Mouse (Mus musculus) MEL-GATA-1-ER (cell line): ENCODE results near the gene Zbtb34.

ENCODE experiments used
- DNase-seq: peaks from one replicate; pipeline ENCODE4 v3.0.0-alpha.2; 2012; ENCODE audit warnings: low read depth; ENCODE audit errors: extremely low read depth

The Zbtb34 gene

DNA sequence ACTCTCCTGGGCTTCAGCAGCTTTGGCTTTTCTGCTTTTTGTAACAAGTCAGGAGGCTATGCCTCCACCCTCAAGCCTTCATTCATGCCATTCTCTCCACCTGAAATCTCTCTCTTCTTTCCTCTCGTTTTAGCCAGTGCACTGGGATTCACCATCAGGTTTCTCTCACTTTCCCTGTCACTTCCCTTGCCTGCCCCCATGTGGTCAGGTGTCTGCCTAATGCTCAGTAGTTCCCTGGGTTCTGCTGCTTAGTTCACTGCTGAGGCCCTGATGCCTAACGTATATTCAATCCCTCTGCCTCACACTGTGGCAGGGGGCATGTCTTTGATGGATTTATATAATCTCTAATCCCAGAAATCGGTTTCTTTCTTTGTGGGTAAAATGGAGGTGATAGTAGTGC is 29.9 kb downstream of the Zbtb34 start:
- DNase-seq: no peak

DNA sequence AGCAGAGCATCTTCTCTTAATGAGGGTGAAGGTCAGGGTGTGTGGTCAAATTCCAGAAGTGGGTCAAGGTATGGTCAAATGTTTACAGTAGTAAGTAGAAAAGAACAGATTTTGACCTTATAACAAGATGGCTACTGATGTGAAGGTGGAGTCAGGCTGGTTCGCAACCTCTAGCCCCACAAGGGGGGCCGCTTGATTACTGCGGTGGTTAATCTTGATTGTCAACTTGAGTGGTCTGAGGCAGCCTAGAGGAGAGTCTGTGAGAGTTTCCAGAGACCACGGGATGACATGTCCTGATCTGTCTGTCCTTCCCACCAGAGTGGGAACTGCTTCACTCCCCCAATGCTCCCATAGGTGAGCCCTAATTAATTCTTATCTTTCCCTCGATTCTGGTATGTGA is 30.6 kb downstream of the Zbtb34 start:
- DNase-seq: no peak

DNA sequence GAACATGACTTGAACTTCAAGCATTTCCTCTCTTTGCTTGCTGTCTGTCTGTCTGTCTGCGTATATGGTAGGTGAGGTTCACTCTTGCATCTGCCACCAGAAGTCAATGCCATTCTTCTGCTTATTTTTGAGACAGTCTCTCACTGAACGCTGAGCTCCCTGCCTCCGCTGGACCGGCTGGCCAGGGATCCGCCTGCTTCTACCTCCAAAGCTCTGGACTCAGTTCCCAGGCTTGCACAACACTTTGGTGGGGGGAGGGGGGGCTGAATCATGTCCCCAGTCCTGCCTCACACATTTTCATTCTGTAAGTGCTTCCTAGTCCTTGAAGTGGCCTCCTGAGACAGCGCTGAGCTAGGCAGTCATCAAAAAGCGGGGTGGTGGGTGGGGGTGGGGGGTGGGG is 32.0 kb downstream of the Zbtb34 start:
- DNase-seq: no peak

DNA sequence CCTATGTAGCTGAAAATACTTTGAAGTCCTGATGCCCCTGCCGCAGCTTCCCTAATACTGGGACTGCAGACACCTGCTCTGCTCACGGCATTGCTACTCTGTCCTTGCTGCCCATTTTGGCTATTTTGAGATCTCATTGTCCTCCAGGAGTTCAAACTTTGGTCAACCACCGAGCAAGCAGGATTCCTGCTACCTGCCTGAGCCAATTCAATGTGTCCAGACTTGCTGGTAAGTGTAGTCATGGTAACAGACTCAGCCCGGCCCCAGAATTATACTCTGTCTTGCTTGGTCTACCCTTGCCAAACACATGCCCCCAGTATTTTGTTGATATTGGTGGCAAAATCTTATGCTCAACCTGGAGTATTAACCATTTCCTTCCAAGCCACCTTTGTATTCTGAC is 34.1 kb downstream of the Zbtb34 start:
- no peak for DNase-seq

DNA sequence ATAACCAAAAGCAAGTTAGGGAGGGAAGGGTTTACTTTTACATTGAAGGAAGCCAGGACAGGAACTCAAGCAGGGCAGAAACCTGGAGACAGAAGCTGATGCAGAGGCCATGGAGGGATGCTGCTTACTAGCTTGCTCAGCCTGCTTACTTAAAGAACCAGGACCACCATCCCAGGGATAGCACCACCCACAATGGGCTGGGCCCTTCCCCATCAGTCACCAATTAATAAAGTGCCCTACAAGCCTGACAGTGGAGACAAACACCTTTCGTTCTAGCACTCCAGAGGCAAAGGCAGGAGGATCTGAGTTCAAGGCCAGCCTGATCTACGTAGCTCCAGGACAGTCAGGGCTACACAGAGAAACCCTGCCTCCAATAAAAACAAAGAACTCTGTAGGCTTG is 36.1 kb downstream of the Zbtb34 start:
- DNase-seq: no peak

DNA sequence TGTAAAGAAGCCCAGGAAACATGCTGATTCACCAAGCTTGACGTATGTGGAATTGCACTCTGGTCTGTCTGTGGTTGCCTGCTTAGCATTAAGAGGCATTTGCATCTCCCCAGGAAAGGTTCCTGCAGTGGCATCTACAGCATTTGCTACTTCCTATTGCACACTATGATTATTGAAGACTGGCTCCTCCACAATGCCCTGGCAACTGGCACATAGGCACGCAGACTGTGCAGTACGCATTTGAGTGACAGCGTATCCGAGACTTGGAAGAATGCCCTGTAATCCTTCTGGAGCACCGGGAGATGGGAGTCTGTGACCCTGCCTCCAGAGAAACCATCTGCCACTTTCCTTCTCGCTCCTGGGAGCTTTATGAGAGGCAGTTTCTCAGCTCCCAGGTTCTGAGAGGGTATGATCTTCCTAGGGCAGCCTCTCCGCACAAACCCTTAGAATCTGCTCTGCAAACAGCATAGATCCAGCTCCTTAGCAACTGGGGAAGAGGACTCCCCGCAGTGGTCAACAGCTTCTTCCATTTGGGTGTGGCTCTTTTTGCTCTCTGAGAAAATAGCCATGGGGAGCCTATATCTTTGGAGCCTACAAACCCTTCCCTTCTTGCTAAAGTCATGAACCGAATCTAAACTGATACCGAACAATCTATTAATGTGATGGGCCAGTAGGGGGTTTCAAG is 37.0 kb downstream of the Zbtb34 start:
- no peak for DNase-seq

DNA sequence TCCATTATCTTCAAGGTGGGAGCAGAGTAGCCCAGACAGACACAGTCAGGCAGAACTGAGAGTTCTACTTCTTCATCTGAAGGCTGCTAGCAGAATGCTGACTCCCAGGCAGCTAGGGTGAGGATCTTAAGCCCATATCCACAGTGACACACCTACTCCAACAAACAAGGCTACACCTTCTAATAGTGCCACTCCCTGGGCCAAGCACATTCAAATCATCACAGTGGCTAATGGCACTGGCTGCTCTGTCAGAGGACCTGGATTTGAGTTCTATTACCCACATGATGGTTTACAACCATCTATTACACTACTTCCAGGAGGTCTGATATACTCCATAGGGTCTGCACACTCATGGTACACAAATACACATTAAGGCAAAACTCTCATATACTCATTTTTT is 38.1 kb downstream of the Zbtb34 start:
- DNase-seq: no peak

DNA sequence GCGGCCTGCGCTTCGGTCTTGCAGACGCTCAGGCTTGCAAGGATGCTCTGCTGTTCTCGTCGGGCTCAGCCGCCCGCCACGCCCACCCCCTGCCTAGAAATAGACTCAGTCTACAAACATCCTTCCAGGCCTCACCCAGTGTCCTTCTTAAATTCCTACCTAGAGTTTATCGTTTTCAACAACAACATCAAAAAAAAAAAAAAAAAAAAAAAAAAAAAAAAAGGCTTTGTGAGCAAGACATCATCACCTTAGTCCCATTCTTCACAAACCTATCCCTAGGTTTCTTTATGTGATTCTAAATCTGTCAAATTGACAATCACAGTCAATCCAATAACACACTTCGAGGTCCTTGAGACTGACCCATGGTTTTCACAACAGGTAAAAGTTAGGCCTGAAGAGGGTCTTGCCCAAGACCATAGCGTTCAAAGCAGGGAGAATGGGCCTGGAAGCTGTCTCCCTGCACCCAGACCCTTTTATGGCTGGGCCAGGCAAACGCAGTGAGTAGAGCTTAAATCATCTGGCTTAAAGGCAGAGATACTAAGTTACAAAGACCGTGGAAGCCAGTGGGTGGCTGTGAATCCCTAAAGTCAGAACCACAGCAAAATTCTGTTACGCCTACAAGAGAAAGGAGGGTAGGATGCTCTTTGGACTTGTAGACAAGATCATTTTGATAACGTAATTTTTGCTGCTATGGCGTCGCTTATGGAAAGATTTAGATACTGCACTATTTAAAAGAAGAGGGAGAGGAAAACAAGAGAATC is 59.3 kb downstream of the Zbtb34 start:
- no peak for DNase-seq

DNA sequence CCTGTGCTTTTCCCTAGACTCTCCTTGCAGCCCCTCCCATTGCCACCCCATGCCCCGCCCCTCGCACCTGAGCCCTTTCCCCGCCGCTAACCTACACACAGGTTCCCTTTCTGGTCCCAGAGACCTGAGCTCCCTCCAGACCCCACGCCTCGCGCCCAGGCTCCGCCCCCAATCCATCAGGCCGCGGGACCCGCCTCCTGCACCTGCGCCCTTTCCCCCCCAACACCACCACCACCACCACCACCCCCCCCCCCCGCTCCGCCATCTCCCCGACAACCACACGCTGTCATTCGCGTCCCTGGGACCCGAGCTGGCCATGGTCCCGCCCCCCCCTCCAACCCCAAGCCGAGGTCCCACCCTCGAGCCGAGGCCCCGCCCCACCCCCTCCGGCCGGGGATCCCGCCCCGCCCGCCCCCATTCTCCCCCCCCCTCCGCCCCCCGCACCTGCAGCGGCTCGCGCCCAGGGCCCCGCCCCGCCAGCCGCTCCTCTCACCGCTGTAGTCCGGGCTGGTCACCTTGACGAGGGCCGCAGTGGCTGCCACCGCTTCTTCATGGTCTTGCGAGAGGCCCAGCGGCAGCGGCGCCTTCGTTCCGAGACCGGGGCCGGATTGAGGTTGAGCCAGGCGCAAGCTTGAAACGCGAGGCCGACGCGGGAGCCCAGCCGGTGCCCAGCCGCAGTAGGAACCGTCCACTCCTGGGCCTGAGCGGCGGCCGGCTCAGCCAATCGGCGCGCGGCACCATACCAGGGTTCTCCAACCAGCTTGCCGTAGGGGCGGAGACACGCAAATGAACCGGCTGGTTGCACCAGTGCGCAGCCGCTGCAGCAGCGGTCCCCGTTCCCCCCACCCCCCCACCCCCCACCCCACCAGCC is 60.1 kb downstream of the Zbtb34 start, which contains the start of gene Ralgps1:
Ralgps1 (minus strand) TSS at position 710 of the 871 bp plus-strand sequence.
- DNase-seq: peak; percentile 81

DNA sequence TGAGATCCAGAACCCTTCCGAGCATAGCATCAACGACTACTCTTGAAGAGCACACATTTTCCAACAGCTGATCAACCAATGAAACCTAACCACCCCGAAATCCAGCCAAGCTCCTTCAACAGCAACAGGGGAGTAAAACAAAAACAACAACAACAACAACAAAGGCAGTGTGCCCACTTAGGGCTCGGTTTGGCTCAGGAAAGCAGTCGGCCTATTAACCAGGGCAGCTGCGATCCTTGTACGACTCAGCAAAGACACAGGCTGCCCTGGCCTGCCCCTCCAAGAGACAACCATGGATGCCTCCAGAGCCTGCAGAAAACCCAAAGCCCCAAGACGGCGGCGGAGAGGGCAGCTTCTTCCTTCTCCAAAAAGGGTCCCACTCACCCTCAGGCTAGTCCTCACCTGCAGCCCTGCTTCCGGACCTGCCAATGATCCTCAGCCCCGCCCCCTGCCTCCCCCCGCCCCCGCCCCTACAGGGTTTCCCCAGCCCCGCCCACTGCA is 60.8 kb downstream of the Zbtb34 start:
- no peak for DNase-seq

DNA sequence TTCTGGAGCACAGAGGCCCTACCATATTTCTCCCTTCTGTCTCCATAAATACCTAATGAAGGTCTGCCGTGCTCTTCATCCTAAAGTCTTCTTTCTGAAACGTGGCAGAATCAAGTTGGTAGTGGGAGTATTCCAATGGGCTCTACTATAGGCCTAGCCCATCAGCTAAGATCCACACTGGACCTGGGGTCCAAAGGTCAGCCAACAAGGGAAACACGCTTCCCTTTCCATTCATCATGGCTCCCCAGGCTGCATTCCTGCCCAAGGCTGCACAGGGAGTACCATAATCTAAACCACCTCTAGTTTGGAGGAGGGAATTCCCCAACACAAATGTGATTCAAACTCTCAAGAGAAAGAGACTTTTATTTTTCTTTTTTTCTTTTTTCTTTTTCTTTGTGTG is 61.7 kb downstream of the Zbtb34 start:
- DNase-seq: no peak

DNA sequence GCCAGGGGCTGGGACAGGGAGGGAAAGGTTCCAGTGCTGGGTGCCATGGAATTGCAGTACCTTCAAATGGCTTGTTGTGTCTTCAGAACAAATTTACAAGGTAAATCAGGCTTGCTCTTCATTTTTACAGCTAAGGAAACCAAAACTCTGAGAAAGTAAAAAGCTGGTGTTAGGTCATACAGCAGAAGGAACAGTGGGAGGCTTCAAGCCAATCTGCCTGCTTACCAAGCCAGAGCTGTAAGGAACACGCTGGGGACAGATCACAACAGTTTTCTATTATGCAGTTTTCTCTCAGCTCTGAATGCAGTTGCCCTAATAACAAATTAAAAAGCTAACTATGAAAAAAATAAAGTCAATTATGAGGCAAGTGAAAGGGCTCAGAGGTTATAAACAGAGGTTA is 62.6 kb downstream of the Zbtb34 start:
- no peak for DNase-seq

DNA sequence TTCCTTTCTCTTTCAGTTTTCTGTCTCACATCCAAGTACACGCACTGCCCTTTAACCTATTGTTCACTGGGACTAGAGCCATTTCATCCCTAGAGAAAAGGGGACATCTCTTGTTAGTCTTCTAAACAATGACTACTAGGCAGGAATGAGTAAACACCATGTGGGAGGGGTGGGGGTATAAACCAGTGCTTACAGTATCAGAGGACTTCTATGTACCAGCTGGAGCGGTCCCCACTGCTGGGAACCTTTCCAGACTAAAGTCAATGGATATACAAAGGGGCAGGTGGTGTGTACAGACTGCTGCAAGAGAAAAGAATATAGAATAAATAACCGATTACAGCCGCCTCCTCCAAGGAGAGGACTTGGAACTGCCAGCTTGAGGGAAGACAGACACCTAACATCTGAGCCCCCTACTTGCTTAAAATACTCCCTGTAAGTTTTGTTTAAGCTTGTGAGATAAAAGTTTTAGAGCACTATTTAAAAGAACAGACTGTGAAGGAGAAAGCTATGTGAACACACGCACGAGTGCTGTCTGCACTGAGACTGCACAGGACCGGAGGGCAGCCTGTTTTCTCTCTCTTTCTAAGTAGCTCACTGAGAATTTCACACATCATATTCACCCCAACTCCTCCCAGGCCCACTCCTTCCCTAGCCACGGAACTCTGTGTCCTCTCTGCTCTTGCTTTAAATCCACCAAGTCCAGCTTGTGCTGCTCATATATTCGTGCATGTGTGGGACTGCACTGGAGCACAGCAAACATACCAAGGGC is 65.2 kb downstream of the Zbtb34 start:
- no peak for DNase-seq

DNA sequence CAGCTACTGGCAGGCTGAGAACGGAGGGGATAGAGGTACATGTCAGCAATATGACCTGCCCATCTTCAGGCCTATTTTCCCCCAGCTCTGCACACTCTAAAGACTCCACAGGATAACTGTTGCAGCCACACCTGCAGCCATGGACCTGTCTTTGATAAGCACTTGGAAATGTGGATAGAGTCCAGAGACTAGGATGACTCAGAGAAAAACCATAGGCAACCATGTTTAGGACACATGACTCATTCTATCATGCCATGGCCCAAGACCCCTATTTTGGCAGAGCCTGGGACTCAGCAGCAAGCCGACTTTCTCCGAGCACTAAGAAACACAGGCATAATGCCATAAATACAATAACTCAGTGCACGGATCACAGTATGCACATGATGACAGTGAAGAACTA is 66.5 kb downstream of the Zbtb34 start:
- DNase-seq: no peak

DNA sequence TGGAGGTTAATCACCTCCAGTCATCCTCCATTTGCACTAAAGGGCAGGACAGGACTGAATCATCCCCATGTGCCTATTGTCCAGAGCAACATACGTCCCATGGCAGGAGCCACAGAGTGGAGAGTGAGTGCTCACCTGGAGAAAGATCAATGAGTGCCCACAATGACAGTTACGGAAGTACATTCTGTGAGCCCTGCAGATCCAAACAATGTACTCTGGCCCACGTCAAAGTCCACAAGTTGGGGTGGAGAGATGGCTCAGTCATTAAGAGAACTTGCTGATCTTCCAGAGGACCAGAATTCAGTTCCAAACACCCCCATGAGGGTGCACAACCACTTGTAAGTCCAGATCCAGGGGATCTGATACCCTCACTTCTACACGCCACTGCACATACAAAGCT is 67.2 kb downstream of the Zbtb34 start:
- no peak for DNase-seq

DNA sequence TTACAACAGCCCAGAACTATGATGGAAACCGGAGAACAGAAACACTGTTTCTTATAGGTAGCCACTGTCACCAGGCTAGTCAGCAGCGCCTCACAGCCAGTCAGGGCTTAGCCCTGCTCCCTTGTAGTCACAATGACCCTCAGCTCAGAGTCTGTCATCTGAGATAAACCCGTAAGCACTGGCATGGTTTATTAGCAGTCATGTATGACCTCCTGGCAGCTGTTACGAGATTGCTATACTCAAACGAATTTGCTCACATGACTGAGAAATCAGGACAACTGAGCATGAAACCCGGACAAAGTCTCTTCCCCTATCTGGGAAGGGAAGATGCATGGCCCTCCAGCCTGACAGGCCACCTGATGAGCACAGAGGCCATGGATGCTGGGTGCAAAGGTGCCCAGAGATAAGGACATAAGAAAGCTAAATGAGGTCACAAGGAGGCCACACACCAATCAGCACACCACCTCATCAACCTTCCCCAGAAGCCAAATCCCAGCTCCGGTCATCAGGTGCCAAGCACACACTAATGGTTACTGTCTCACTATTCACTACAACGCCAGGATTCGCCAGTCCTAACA is 69.9 kb downstream of the Zbtb34 start:
- DNase-seq: no peak

DNA sequence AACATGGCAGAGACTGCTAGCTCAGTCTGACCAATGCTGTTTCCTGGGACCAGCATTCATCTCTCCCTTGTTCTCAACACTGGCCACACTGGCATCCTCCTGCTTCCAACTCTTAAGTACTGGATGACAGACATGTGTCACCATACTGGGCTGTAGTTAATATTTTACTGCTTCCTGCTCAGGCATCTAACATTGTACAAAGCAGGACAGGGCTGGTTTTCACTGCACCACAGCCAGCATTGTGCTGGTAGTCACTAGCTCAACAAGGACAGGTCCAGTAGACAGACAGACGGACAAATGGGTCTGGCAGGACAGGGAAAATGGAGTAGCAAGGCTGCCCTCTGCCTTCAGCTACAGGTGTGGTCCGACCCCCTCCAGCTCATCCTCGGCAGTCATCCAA is 70.6 kb downstream of the Zbtb34 start:
- DNase-seq: no peak

DNA sequence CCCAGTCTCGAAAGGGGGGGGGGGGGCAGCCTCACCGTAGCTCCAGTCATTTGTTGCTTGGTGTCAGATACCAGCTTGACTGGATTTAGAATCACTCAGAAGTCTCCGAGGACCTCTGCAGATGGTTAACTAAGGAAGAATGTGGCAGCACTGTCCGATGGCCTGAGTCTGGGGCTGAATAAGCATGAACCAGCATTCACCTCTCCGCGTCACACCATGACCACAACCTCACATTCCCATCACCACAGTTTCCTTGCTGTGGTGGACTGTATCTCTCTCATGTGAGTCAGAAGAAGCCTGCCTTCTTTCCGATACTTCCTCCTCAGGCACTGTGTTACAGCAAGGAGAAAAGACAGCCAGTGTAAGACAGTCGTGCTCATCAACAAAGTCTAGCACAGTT is 71.9 kb downstream of the Zbtb34 start:
- DNase-seq: no peak

DNA sequence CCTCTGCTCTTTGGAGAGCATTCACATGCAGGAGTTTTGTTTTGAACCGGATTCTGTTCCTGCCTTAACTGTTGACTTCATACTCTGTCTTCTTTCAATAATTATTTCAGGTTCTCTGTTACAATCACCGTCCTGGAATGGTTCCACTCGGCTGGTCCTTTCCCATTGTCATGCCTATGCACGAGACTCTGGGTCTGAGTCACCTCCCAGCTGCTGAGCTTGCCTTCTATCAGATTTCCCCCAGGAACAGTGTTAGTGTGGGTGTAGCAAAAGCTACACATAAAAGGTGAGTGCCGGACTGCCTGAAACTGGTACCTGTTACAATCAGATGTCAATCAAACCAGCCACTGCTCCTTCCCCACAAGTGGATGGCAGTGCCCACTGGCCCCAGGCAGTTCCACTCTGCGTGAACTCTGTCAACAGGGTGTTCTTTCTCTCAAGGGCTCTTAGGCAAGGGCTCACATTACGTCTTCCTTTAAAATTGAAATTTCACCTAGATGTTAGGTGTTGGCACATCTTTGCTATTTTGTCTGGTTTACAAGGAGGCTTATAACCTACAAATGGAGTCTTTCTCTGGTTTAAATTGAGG is 73.8 kb downstream of the Zbtb34 start:
- DNase-seq: no peak
